Mouse (Mus musculus): ENCODE measurements around the gene Hist1h2be. TPM values are rescaled to one million over a fixed set of nuclear protein-coding genes. Genes with fewer than 3 reads are reported as not detected.
"Not testable (repeated sequence)": the region's sequence is repeated elsewhere in the genome, so short reads cannot be mapped to it uniquely, and the experiment has no call there.

The Hist1h2be gene
- polyA plus RNA-seq, 1 experiment from 2014 or later = 2.2 TPM

GRCm38 (mm10) chr13:23576351-23576881, 44.5 kb downstream of the Hist1h2be start:
- Histone ChIP-seq H3K36me3 (ENCODE audit: control insufficient read depth, insufficient read depth, low read length) (no peaks in the 10 kb centered on the region), H3K4me2 (replicated peaks; ENCODE audit: low read depth, low read length) (peak overlapping the region; percentile 66), H3K27ac (ENCODE audit: low read depth, low read length) (peak overlapping the region; percentile 77), H3K9me3 (ENCODE audit: control insufficient read depth, low read length) (no peaks in the 10 kb centered on the region), H3K4me3 (ENCODE audit: low read depth, low read length) (peak overlapping the region; percentile 41), H3K4me1 (replicated peaks; ENCODE audit: control insufficient read depth, insufficient read depth, low read length) (peaks cover 2% of the 10 kb centered on the region; the same call in 1 of the 2 replicates), H3K27me3 (ENCODE audit: control insufficient read depth, insufficient read depth, low read length) (no peaks in the 10 kb centered on the region), H3K9ac (ENCODE audit: low read depth, low read length) (peak overlapping the region; percentile 65)
- 2% methylated on average over 7 of the region's 7 CpGs for WGBS
- ATAC-seq (ENCODE audit: low FRiP score) = no peak
- DNase-seq (ENCODE audit: low spot score) = peak; percentile 56

- not testable (repeated sequence) for H3K4me1 ChIP-seq (replicated peaks; ENCODE audit: control insufficient read depth, insufficient read depth, low read length); ATAC-seq (ENCODE audit: low FRiP score); H3K36me3 ChIP-seq (ENCODE audit: control insufficient read depth, insufficient read depth, low read length); H3K27me3 ChIP-seq (ENCODE audit: control insufficient read depth, insufficient read depth, low read length); H3K9me3 ChIP-seq (ENCODE audit: control insufficient read depth, low read length)
- Histone ChIP-seq H3K4me3 (ENCODE audit: low read depth, low read length) (peak overlapping the region; percentile 41), H3K4me2 (replicated peaks; ENCODE audit: low read depth, low read length) (peak overlapping the region; percentile 66), H3K27ac (ENCODE audit: low read depth, low read length) (peak overlapping the region; percentile 77), H3K9ac (ENCODE audit: low read depth, low read length) (peak overlapping the region; percentile 65)
- 2% methylated on average over 8 of the region's 40 CpGs for WGBS
- DNase-seq (ENCODE audit: low spot score) = peak; percentile 54
Observed at GRCm38 (mm10) chr13:23575864-23576313, 45.0 kb downstream of the Hist1h2be start.

- H3K4me1 ChIP-seq (replicated peaks; ENCODE audit: control insufficient read depth, insufficient read depth, low read length) = peaks cover 2% of the 10 kb centered on the region; the same call in 1 of the 2 replicates
- DNase-seq (ENCODE audit: low spot score) (peak; percentile 78), ATAC-seq (ENCODE audit: low FRiP score) (peak; percentile 63)
- H3K9me3 ChIP-seq (ENCODE audit: control insufficient read depth, low read length) = no peaks in the 10 kb centered on the region
- H3K4me2 ChIP-seq (replicated peaks; ENCODE audit: low read depth, low read length) = peak within 1 kb of the TSS; percentile 66
- H3K27me3 ChIP-seq (ENCODE audit: control insufficient read depth, insufficient read depth, low read length) = no peaks in the 10 kb centered on the region
- H3K27ac ChIP-seq (ENCODE audit: low read depth, low read length) = peak within 1 kb of the TSS; percentile 77
- peak within 1 kb of the TSS; percentile 41 for H3K4me3 ChIP-seq (ENCODE audit: low read depth, low read length)
- no peaks in the 10 kb centered on the region for H3K36me3 ChIP-seq (ENCODE audit: control insufficient read depth, insufficient read depth, low read length)
- under 1% methylated on average over 18 of the region's 18 CpGs for WGBS
- peak within 1 kb of the TSS; percentile 65 for H3K9ac ChIP-seq (ENCODE audit: low read depth, low read length)
Observed at GRCm38 (mm10) chr13:23575271-23575851, 45.6 kb downstream of the Hist1h2be start, which contains the start of gene Hist1h3d. Gene Hist1h3d, plus strand, starts transcription at chr13:23575763.

- H3K27me3 ChIP-seq (ENCODE audit: control insufficient read depth, insufficient read depth, low read length); H3K9ac ChIP-seq (ENCODE audit: low read depth, low read length); H3K4me1 ChIP-seq (replicated peaks; ENCODE audit: control insufficient read depth, insufficient read depth, low read length); H3K9me3 ChIP-seq (ENCODE audit: control insufficient read depth, low read length); H3K36me3 ChIP-seq (ENCODE audit: control insufficient read depth, insufficient read depth, low read length); DNase-seq (ENCODE audit: low spot score): not testable (repeated sequence)
- peak; percentile 3; the same call in 1 of the 2 replicates for ATAC-seq (ENCODE audit: low FRiP score)
- under 1% methylated on average over 5 of the region's 39 CpGs for WGBS
- Histone ChIP-seq H3K4me3 (ENCODE audit: low read depth, low read length) (peak overlapping the region; percentile 41), H3K4me2 (replicated peaks; ENCODE audit: low read depth, low read length) (peak overlapping the region; percentile 43), H3K27ac (ENCODE audit: low read depth, low read length) (peak overlapping the region; percentile 72)
Observed at GRCm38 (mm10) chr13:23574546-23575170, 46.3 kb downstream of the Hist1h2be start.

GRCm38 (mm10) chr13:23573898-23574524, 46.9 kb downstream of the Hist1h2be start, which contains the start of the genes Hist1h2bf and Hist1h2ad:
Gene Hist1h2bf, minus strand, starts transcription at chr13:23574196.
Gene Hist1h2ad, plus strand, starts transcription at chr13:23574381.
- H3K9me3 ChIP-seq (ENCODE audit: control insufficient read depth, low read length); H3K27me3 ChIP-seq (ENCODE audit: control insufficient read depth, insufficient read depth, low read length); H3K36me3 ChIP-seq (ENCODE audit: control insufficient read depth, insufficient read depth, low read length); H3K4me1 ChIP-seq (replicated peaks; ENCODE audit: control insufficient read depth, insufficient read depth, low read length): not testable (repeated sequence)
- DNase-seq (ENCODE audit: low spot score) (peak; percentile 91), ATAC-seq (ENCODE audit: low FRiP score) (peak; percentile 91)
- peak within 1 kb of the TSS; percentile 41 for H3K4me3 ChIP-seq (ENCODE audit: low read depth, low read length)
- WGBS = 0% methylated on average over 31 of the region's 42 CpGs
- H3K27ac ChIP-seq (ENCODE audit: low read depth, low read length) = peak within 1 kb of the TSS; percentile 94
- peak within 1 kb of the TSS; percentile 63 for H3K4me2 ChIP-seq (replicated peaks; ENCODE audit: low read depth, low read length)
- H3K9ac ChIP-seq (ENCODE audit: low read depth, low read length) = peak within 1 kb of the TSS; percentile 50; the same call in 1 of the 2 replicates

- peak overlapping the region; percentile 23 for H3K4me3 ChIP-seq (ENCODE audit: low read depth, low read length)
- WGBS = 14% methylated on average over 17 of the region's 20 CpGs
- peak overlapping the region; percentile 63 for H3K4me2 ChIP-seq (replicated peaks; ENCODE audit: low read depth, low read length)
- not testable (repeated sequence) for H3K4me1 ChIP-seq (replicated peaks; ENCODE audit: control insufficient read depth, insufficient read depth, low read length); H3K9me3 ChIP-seq (ENCODE audit: control insufficient read depth, low read length); DNase-seq (ENCODE audit: low spot score); ATAC-seq (ENCODE audit: low FRiP score); H3K36me3 ChIP-seq (ENCODE audit: control insufficient read depth, insufficient read depth, low read length); H3K27me3 ChIP-seq (ENCODE audit: control insufficient read depth, insufficient read depth, low read length)
- H3K9ac ChIP-seq (ENCODE audit: low read depth, low read length) = peak overlapping the region; percentile 50; the same call in 1 of the 2 replicates
- peak overlapping the region; percentile 94 for H3K27ac ChIP-seq (ENCODE audit: low read depth, low read length)
Observed at GRCm38 (mm10) chr13:23573034-23573897, 47.7 kb downstream of the Hist1h2be start.

- WGBS = 41% methylated on average over 2 of the region's 2 CpGs
- peak overlapping the region; percentile 65; the same call in 1 of the 2 replicates for H3K9ac ChIP-seq (ENCODE audit: low read depth, low read length)
- H3K27ac ChIP-seq (ENCODE audit: low read depth, low read length) = peak overlapping the region; percentile 94
- no peaks in the 10 kb centered on the region for H3K9me3 ChIP-seq (ENCODE audit: control insufficient read depth, low read length)
- DNase-seq (ENCODE audit: low spot score) (no peak), ATAC-seq (ENCODE audit: low FRiP score) (no peak)
- H3K4me3 ChIP-seq (ENCODE audit: low read depth, low read length) = peak overlapping the region; percentile 39
- no peaks in the 10 kb centered on the region for H3K36me3 ChIP-seq (ENCODE audit: control insufficient read depth, insufficient read depth, low read length)
- H3K4me2 ChIP-seq (replicated peaks; ENCODE audit: low read depth, low read length) = peak overlapping the region; percentile 63
- no peaks in the 10 kb centered on the region for H3K27me3 ChIP-seq (ENCODE audit: control insufficient read depth, insufficient read depth, low read length)
- H3K4me1 ChIP-seq (replicated peaks; ENCODE audit: control insufficient read depth, insufficient read depth, low read length) = peaks cover 2% of the 10 kb centered on the region; the same call in 1 of the 2 replicates
Observed at GRCm38 (mm10) chr13:23572218-23573033, 48.5 kb downstream of the Hist1h2be start.

Measured in hindbrain, embryonic 11.5 days (tissue).